Mouse (Mus musculus) layer of hippocampus, adult 2 months (tissue): Measurements from ENCODE around the gene Rasa2. TPM values are rescaled to one million over a fixed set of nuclear protein-coding genes. Genes with fewer than 3 reads are reported as not detected.
"Not testable (repeated sequence)": the region's sequence is repeated elsewhere in the genome, so short reads cannot be mapped to it uniquely, and the experiment has no call there.

Experiments used
- DNase-seq, 2 experiments: peaks; one replicate each; pipeline ENCODE4 v3.0.0; 2022; ENCODE audit warnings: low spot score in 2 of 2
- H3K27ac ChIP-seq: fragments of 200-600 bp; 2 replicates; pipeline ENCODE4 v1.8.1; 2022
- H3K4me3 ChIP-seq: fragments of 200-600 bp; 2 replicates; pipeline ENCODE4 v1.8.1; 2022; ENCODE audit warnings: mild to moderate bottlenecking
- CTCF ChIP-seq: fragments of 200-600 bp; conservative IDR thresholded peaks from 2 replicates; pipeline ENCODE4 v1.8.1; 2022; ENCODE audit warnings: antibody characterized with exemption, mild to moderate bottlenecking, moderate library complexity
- total RNA-seq, 2 experiments: library from RNA; stranded (reverse); gene quantifications; 2 replicates each; pipeline ENCODE4 v1.2.3; 2021

Gene Rasa2
- total RNA-seq, 2 experiments from 2014 or later = 27.7 to 31.8 TPM

DNA sequence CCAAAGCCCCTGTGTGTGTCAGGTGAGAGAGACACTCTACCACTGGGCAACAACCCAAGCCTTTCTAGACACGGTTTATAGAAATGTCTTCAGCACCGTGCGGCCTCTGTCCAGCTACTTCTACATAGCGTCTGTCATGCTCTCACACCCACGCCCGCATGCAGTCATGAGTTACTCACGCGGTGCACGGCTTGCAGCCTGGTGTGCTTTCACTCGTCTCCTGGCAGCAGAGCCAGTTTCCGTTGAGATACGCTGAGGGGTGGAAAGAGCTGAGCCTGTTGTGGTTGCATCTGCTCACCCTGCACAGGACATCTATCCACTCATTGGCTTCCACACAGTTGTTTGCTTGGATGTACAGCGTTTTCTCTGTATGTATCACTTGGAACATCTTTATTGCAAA is 86.0 kb downstream of the Rasa2 start:
- Histone ChIP-seq H3K27ac (no peak overlapping the region), H3K4me3 (no peak overlapping the region)
- DNase-seq = no peak
- TF ChIP-seq CTCF = no peak

DNA sequence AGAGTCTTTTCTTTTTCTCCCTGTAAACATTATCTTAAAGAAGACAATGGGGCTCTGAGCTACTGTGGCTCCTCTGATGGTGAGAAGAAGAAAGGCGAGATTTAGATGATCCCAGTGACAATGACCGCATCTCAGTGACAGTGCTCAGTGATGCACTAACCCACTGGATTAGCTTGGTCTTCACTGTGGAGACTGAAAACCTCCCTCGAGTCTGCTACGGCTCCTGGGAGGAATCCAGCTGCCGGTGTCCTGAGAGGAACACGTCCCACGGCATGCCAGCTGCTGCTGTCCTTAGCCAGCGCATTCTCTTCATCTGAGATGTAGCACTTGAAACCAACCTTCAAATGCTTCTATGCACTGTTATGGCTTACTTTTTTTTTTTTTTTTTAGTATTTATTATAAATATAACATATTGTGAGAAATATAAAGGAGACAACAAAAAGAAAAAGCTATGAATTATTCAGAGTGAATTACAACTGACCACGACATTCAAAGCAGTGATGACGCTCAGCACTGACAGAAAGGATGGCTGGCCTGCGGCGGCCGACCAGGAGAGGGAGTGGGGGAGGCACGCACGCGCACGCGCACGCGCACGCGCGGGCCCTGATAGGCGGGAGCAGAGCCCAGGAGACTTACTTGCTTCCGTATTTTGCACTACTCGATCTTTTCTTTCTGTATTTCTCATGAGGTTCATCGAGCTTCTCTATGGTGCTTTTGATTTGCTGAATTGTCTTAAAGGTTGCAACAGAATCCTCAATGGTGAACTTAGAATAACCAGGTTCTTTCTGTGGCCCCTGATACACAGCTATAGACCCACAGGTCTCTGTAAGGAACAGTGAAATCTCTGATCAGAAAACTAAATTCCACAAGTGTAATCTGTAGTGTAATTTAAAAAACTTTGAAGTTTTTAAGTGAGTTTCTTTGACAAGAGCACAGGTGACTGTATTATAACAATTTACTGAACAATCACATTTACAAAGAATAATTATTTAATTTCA is 87.5 kb downstream of the Rasa2 start:
- DNase-seq = peak; percentile 39 to 65
- peak overlapping the region; percentile 39 for H3K4me3 ChIP-seq
- peak; percentile 73 for TF ChIP-seq CTCF
- H3K27ac ChIP-seq = peak overlapping the region; percentile 68

DNA sequence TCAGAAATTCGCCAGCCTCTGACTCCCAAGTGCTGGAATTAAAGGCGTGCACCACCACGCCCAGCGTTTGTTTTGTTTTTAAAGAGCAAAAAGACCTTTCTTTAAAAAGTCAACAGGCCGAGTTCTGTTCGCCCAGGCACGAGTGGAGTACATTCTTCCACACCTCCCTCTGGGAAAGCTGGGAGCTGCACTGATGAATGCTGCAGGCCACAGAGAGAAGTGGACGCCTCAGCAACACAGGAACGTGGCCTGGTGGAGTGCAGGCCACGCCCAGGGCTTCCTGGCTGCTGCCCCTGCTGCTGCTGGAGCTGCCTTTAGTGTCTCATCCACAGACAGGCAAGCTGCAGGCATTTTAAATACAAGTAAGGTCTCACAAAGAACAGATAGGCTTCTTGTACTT is 92.5 kb downstream of the Rasa2 start:
- TF ChIP-seq CTCF = no peak
- DNase-seq = no peak
- H3K27ac ChIP-seq = no peak overlapping the region

DNA sequence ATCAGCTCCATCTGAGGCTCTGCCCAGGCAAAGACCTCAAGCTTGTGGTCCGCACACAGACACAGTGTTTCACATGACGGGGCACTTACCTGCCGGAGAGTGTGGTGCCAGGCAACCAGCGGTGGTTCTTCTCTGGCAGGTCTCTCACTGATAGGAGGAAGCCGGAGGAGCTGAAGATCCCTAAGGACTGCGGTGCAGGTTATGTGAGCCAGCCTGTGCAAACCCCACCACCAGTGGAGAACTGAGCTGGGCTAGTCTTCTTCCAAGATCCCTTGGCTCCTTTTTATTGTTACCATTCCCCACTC is 93.8 kb downstream of the Rasa2 start:
- no peak for TF ChIP-seq CTCF
- peak overlapping the region; percentile 81 for H3K27ac ChIP-seq
- H3K4me3 ChIP-seq = peak overlapping the region; percentile 45; the same call in 1 of the 2 replicates

More for the DNA sequence above, 92.5 kb downstream of the Rasa2 start:
- no peak overlapping the region for H3K4me3 ChIP-seq

DNA sequence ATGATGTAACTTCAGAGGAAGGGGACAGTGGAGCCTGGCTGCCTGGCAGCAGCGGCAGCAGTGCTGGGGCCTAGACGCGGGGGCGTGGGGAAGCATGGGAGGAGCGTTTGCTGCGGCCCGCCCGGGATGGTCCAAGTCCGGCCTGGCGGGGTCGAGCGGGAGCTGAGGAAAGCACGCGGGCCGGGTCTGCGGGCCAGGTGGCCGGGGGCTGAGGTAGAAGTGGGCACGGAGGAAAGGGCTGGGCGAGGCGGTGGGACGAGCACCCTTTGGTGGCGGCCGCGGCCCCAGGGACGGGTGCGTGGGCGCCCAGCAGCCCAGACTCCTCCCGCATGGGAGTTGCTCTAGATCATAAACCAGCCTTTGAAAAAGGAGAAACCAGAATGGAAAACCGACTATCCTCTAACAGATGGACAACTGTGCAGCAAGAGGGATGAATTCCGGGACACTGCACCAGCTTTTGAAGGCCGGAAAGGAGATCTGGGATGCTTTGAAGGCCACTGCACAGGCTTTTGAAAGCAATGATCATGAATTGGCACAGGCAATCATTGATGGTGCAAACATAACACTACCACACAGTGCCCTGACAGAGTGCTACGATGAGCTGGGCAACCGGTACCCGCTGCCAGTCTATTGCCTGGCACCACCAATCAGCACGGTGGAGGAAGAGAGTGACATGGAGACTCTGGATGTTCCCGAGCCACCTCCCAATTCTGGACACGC is 94.4 kb downstream of the Rasa2 start:
- Histone ChIP-seq H3K27ac (peak overlapping the region; percentile 81), H3K4me3 (peak overlapping the region; percentile 45)
- TF ChIP-seq CTCF = no peak
- no peak for DNase-seq

More for the DNA sequence above, 93.8 kb downstream of the Rasa2 start:
- DNase-seq = no peak

DNA sequence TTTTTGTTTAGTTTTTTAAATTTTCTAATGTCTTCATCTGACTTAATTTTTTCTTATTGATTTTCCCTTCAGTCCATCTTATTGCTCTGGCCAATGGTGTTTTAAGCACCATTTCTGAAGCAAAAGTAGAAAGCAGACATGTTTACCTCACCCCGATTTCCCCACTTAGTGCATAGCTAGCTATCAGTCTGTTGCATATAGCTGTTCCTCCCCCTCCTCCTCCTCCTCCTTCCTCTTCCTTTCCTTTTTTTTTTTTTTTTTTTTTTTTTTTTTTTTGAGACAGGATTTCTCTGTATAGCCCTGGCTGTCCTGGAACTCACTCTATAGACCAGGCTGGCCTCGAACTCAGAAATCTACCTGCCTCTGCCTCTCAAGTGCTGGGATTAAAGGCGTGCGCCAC is 95.3 kb downstream of the Rasa2 start:
- not testable (repeated sequence) for H3K4me3 ChIP-seq, DNase-seq, H3K27ac ChIP-seq

DNA sequence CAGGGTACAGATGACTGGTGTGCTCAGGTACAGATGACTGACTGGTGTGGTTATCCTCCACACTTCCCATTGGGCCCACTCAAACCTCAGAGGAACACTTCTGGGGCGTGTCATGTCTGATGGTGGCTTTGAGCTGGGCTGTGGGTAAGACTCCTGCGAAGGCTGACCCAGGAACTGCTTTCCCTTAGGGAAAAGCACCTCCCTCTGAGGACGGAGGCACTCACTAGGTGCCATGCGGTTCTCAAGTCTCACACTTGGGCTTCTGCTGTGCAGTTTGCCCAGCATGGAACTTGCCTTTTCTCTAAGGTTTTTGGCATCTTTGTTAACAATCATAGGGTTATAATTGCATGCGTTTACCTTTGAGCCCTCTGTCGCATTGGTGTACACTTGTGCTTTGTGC is 96.0 kb downstream of the Rasa2 start:
- TF ChIP-seq CTCF = no peak
- no peak overlapping the region for H3K4me3 ChIP-seq
- no peak for DNase-seq

DNA sequence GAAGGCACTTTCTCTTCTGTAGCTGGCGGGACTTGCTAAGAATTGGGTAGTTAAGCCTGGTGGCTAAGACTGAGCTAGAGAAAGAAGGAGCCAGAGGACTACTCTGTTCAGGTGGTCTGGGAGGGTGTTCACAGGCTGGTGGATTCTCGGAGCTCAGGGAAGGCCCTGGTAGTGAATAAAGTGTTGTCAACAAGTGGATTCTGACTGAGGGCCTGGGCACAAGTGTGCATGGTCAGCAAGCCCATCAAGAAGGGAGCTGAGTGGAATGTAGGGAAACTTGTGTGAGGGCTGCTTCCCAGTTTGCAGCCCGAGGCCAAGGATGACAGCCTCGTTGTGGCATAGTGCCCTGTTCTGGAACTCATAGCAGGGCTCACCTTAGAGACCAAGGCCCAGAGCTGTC is 97.2 kb downstream of the Rasa2 start:
- no peak for TF ChIP-seq CTCF
- Histone ChIP-seq H3K27ac (no peak overlapping the region), H3K4me3 (no peak overlapping the region)
- DNase-seq = no peak

More for the DNA sequence above, 96.0 kb downstream of the Rasa2 start:
- H3K27ac ChIP-seq = no peak overlapping the region

DNA sequence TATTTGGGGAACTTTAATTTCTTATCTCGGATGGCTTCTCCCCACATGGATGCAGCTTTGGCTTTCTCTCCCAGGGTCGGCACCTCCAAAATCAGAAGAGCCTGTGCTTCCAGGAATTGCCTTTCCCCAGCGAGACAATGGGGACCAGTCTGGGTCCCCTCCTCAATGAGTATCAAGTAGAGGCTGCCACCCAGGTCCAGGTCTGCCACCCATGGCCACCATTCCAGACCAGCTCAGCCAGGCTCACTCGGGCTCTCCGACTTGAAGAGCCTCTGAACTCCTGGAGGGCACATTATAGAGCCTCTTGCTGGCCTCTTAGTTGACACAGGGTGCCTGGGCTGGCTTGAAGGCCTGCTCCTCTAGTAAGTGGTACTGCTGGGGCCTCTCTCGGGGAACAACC is 97.9 kb downstream of the Rasa2 start:
- no peak overlapping the region for H3K4me3 ChIP-seq
- DNase-seq = no peak
- TF ChIP-seq CTCF = no peak
- no peak overlapping the region for H3K27ac ChIP-seq

DNA sequence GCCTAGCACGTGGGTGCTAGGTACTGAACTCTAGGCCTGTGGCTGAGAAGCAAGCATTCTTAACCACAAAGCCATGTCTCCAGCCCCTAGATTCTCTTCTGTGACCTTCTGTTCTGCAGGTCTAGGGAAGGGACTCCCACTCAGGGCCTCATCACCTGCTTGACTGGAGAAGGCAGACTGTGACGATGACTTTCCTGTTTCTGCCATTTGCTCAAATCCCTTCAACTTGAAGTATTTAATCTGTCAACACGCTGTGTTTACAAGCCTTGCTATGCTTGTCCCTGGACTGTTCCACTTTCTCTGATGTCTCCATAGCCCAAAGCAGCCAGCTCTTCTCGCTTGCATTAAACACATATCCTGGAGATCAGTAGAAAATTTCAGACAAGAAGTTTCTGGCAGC is 98.9 kb downstream of the Rasa2 start:
- Histone ChIP-seq H3K4me3 (no peak overlapping the region), H3K27ac (no peak overlapping the region)
- DNase-seq = no peak
- TF ChIP-seq CTCF = no peak

DNA sequence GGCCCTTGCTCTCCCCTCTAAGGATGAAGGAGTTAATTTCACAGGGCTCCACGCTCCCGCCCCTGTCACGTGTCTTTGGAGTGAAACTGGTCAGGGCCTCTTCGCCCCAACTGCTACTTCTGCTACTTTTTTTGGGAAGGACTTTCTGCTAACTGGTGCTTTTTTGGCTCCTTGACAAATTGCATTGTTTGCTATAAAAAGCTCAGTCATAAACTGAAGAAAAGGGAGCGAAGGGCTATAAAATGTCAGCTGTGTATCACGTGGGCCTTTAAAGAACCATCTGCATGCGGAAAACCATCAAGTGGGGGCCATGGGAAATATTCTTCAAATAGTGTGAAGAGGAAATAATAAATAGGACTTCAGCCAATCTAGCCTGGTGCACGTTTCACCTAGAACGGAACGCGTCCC is 100.7 kb downstream of the Rasa2 start:
- DNase-seq = no peak

DNA sequence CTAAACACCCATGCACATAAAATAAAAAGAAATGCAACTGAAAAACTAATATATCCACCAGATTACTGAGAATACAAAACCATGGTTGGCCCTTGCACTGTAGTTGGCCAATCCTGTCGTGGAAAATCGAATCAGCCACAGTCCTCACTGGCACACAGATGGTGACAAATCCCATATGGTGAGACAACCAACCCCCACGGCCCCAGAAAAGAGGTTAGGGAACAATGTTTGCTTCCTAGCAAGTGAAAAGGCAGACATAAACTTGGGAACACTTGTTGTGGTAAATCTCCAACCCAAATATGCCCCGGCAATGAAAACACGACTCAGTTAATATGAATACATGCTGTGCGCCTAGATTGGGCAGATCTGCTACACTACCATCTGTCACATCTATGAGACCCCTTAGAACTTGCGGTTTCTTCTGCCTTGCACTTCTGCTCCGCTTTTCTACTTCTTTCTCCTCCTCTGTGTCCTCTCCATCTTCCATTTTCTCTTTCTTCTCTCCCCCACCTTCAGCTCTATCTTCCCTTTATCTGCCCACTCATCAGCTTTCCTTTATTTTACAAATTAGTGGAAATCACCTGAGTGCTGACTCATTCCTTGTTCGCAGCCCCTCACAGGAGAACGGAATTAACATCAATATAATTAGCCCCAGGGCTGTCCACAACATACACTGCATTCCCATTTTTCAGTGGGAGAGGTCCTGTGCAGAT is 101.3 kb downstream of the Rasa2 start:
- Histone ChIP-seq H3K4me3 (peak overlapping the region; percentile 25; the same call in 1 of the 2 replicates), H3K27ac (no peak overlapping the region; the same call in 1 of the 2 replicates)
- no peak for DNase-seq
- no peak for TF ChIP-seq CTCF

More for the DNA sequence above, 100.7 kb downstream of the Rasa2 start:
- Histone ChIP-seq H3K27ac (no peak overlapping the region; the same call in 1 of the 2 replicates), H3K4me3 (peak overlapping the region; percentile 25; the same call in 1 of the 2 replicates)
- TF ChIP-seq CTCF = no peak

DNA sequence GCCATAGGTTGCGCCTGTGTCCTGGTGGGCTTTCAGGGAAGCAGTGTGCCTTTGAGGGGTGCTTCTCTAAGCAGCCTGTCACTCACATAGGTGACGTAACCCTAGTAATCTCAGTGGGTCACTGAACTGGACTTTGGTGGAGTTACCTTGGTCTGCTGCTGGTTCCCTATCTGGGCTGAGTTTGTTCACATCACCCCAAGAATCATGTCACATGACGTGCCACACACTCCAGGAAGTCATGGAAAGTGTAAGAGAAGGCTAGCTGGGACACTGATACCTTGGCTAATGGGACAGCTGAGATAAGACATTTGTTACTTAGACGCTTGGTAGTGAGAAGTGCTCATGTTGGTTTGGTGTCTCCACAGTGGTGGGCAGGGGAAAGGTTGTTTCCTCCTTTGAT is 105.4 kb downstream of the Rasa2 start:
- H3K4me3 ChIP-seq = no peak overlapping the region
- no peak for DNase-seq
- H3K27ac ChIP-seq = no peak overlapping the region
- no peak for TF ChIP-seq CTCF
